Mouse (Mus musculus) gonadal fat pad, adult 2 months (tissue): Measurements from ENCODE around the gene Epsti1. TPM values are rescaled to one million over a fixed set of nuclear protein-coding genes. Genes with fewer than 3 reads are reported as not detected.

Experiments used
- DNase-seq: peaks from one replicate; pipeline ENCODE4 v3.0.0-alpha.2; 2012; ENCODE audit warnings: low read depth
- polyA plus RNA-seq: library from polyadenylated mRNA; depleted of rRNA; stranded (reverse); fragments of >200 nt; gene quantifications from 2 replicates; pipeline ENCODE4 v1.2.3, GENCODE M21; 2012

Epsti1 gene
- polyA plus RNA-seq, 1 experiment, result 1.8 TPM

DNA sequence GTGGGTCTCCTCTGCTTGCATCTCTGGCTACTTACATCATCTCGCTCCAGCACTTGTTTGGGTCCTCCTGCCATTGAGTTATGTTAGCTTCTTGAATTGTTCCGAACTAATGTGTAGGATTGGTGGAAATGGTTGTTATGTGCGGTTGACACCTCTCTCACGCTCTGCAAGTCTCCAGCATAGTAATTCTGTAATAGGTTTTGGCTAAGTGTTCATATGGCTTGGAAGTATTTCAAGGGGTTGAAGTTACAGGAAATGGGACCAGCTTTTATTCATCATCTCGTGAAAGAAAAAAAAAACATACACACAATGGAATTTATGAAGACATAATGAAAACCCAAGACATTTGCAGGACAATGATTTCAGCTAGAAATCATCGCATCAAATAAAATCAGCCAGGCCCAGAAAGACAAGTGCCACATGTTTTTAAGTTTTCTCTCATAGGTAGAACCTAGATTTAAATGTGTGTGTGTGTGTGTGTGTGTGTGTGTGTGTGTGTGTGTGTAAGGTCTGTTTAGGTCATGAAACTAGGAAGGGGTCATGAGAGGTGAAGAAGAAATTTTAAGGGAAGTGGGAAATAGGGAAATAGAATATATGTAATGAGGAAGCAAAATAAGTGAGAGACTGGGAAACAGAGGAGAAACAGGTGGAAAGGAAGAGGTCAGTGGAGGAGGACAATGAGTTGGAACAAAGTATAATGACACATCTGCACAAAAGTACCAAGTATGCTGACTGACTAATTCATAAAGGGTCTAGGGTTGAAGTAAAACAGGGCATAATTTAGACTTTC, 19.2 kb downstream of the Epsti1 start:
- no peak for DNase-seq

DNA sequence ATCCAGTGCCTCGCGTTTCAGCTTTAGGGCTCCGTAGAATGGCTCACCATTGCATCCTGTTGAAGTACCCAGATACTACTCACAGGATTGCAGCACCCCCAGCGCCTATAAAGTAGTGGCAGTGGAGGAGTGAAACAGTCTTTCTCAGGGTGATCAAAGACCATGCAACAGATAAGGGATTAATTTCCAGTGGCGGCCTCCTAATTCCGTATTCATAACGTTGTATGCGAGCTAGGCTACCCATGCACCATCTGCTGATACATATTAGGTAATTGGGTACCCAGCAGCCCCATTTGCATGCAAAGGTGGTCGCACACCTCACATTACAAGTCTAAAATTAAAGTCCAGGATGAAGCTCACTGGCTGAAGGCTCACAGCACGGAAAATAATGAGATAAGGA, 21.4 kb downstream of the Epsti1 start:
- DNase-seq, result no peak

DNA sequence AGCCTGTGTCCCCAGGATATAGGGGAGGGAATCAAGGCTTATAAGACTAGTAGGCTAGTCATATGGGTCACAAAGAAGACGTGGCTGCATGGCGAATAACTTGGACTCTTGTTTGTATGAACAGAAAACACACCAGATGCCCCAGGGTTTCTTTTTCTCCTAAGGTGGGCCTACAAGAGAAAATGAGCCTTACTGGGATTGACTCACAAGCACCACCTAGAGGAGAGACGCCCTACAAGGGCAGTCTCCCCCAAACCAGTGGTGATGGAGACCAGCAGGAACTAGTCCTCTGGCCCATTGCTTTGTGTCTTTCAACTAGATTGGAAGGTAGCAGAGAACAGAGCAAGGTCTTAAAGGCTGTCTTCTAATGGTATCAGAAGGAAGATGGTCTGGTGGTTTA, 22.7 kb downstream of the Epsti1 start:
- DNase-seq, result no peak

DNA sequence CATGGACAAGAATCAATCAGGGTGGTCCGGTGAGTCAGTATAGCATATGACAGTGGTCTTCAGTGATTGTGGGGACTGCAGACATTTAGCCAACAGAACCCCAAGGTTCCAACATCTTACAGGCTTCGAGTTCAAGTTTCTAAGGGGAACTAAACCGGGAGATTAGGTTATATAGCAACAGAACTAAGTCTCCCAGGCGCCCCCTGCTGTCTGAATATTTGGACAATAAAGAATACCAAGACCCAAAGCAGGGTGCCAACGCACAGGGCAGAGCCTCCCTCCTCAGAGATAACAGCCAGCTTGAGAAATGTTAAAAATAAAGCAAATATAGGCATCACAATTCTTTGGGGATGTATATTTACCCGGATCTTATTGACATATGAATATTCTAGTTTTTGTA, 24.0 kb downstream of the Epsti1 start:
- no peak for DNase-seq

DNA sequence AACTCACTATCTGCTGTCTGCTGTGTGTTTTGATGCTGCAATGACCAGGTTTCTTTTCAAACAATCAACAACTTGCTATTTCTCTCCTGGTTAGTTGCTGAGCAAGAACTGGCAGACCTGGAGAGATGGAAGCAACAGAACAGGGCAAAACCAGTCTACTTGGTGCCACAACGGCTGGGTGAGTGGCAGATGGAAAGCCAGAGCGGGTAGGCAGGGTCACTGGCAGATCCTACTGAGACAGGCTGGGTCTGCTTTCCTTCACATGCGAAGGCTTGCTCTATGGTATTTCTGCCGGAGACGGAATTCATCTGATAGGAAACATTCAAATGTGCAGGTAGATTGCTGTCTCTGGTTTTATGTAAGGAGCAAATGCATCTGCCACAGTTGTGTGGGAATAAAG, 24.6 kb downstream of the Epsti1 start:
- DNase-seq, result no peak

DNA sequence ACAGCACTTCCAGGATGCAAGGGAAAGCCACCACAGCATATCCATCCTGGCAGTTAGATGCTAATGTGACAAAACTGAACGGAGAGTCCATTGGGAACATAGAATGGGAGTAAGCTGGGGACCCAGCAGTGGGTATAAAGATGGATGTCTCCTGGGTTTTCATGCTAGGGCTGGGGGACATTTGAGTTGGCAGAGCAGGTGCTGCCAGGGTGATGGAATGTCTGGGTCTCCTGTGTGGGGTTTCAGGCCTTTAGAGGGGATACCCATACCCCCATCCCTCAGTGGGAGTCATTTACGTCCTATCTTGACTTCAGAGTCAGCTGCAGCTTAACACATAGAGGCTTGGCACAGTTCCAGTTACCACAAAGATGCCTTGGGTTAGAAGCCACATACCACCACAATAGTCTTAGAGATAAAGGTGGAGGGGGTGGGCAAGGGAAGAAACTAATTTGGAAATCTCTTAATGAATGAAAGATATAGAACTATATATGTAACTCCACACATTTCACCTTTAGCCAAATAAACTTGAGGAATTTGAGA, 25.2 kb downstream of the Epsti1 start:
- no peak for DNase-seq

DNA sequence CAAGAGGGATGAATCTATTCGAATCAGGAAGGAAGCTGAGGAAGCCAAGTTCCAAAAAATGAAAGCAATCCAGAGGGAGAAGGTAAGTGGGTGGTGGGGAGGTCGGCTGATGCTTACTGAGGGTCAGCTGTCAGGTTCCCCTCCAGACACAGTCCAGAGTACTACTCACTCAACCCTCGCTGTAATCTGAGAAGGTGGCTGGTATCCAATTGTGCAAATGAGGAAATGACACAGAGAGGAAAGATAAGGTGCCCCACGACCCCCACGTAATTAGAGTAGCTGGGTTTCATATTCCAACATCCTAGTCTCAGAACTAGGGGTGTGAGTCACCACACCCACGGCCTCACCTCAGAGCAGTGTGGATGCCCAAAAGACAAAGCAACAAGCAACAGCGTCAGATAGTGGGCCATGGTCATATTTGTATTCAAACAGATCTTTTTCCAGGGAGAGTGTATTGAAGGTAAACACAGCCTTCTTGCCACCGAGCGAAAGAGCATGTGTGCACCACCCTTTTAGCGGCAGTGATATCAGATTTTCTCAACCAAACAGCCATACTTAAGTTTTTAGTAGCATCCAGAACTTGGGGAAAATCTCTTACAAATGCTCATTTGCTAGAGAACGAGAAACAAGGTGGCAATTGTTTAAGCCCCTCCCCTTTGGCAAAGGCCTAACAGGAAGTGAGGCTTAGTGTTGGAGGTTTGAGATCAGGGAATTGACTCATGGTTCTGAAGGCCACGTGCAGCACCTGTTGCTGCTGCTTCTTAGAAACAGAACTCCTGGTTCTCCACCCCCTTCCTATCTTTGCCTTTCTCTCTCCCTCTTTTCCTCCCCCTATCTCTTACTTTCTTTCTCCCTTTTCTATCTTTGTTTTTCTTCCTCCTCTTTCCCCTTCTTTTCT, 28.4 kb downstream of the Epsti1 start:
- DNase-seq, result no peak

DNA sequence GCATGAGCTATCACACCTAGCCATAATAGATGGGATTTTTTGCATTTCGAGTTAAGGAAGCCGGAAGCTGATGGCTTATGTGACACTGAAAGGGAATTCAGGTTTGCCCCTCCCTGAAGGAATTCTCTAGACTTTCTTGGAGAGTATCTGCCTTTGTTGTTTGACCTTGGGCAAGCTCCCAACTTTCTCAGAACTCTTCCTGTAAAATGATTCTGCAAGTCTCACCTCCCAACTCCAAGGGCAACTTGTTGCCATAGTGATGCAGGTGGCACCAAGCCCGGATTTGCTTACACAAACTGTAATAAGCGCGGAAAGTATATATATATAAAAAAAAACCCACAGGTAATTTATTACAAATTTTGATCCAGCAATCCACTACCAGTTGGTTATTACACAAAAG, 29.2 kb downstream of the Epsti1 start:
- DNase-seq, result no peak

DNA sequence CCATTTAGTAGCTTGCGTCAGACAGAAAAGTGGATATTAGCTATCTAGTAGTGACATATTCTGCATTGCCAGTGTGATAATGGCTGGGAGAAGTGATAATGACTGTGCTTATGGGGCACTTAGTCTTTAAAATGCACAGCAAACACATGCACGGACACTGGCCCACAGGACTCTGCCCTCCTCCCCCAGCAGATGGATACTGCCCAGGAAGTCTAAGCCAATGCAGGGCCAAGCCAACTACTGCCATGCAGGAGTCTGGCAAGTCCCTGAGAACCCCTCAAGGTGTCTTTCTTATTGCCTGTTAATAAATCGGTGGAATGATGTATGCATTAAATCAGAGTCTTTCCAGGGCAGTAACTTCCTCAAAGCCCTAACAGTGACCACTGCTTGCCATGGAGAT, 30.4 kb downstream of the Epsti1 start:
- no peak for DNase-seq

DNA sequence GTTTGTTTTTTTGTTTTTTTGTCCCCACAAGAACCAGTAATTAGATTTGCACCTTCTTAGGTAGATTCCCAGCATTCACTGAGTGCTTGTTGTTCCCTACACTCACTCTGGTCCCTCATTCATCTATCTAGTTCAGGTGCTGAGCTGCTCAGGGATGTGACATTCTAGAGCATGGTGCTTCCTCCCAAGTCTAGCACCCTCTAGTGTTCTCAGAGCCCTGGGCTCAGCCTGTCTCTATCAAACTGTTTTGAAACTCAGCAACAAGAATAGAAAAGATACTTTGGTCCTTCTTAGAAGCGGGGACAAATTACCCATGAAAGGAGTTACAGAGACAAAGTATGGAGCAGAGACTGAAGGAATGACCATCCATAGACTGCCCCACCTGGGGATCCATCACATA, 37.1 kb downstream of the Epsti1 start:
- no peak for DNase-seq

DNA sequence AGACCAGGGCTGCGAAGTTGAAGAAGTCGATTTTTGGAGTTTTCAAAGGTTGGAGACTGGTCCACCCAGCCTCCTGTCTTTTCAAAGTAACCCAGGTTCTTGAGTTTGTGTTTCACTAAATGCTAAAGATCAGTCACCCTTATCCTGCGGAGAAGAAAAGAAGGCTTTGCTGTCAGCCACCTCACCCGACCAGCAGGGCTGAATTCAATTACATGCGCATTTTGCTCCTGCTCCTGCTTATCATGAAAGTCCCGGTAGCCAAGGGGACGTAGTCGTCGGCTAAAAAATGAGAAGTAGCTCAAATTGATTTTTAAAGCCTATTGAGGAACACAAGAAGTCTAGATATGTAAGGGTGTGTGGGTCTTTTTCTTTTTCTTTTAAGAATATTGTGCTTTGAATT, 38.2 kb downstream of the Epsti1 start:
- DNase-seq, result no peak

DNA sequence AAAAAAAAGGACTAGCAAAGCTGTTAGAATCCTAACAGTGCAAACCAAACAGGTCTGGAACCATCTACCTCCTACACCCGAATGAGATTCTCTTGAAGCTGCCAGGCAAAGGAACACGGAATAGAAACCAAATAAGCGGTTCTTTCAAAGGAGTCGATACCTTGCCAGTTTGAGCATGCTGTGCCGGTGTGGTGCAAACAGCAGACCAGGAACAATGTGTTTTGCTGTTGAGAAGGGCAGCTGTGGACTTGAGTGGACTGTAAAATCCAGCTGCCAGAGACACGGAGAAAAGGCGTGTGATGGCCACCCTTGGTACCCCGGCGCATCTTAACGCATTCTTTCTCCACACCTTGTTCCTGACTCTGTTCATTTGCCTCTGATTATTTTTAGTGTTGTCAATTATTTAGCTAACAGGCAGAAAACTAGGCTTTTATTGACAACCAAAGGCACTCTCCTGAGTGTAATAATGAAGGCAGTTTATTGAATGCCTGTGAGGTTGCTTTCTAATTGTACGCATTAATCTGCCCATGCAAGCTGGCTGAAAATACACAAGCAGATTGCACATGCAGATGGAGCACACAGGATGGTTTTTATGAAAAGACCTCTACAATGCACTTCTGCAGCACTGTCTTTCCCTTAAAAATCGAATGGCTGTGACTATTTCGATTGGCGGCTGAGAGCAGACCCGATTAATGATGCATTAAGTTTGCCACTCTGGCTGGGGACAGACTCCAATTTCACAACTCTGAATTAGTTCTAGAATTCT, 38.9 kb downstream of the Epsti1 start:
- DNase-seq, result no peak

DNA sequence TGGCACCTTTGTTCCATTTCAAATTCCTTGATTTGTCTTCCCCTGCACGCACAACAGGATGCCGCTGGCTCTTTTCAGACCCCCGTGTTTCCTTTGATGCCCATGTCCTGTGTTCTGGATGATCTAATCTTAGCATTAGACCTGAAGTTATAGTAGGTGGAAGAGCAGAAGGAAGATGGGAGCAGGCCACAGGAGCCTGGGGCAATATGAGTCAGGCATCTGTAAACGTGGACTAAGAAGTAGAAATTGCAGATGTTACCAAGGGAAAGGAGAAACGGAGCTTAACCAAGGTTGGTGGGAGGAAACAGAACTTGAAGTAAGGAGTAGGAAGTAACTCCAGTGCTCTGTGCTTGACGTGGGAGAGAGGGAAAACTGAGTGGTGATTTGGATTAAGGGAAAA, 57.7 kb downstream of the Epsti1 start:
- DNase-seq, result no peak

DNA sequence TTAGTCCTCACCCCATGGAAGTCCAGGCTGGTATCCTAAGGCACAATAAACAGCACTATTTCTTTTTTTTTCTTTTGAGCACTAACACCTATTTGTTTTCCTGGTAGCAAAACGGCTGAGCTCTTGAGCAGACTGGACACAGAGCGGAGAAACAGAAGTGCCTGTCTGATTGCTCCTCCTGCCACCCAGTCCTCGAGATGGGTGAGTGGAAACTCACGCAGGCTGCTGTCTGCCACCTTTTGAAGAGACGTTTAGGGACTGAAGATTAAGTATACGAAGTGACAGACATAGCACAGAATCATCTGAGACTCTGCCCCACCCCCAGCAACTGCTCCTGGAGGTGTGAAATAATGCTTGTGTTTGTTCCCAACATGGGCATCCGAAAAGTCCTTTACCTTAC, 59.5 kb downstream of the Epsti1 start:
- DNase-seq, result no peak

DNA sequence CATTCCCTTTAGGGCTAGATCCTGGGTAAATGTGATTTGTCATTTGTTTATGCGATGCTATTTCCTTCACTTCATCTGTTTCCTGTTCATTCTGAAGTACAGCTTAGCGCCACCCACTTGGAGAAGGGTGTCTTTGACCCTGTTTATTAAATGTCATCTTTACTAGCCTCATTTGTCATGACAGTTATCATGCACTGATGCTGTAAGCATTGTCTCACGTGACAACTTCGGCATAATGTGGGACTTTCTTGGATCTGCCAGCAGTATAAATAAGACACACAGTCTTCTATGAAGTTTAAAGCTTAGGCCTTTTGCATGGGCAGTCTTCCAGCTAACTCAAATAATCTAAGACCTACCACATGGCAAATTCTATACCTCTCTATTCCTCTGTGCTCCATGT, 67.3 kb downstream of the Epsti1 start:
- DNase-seq, result no peak

DNA sequence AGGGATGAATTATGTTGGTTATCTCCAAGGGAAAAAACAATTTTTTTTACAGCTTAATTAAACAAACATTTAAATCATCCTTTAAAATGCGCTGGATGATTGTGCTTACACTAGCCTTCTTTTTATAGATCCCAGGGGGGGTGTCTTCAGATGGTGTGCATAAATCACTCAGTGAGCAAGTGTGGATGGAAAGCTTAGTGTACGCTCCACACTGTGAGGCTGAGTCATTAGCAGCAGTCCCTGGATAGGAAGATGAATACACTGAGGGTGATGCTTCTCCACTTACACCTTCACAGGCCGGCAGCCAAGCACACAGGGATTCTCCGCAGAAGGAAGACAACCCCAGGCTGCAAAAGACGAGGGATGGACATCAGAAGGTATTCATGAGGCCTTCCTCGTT, 70.2 kb downstream of the Epsti1 start:
- no peak for DNase-seq

DNA sequence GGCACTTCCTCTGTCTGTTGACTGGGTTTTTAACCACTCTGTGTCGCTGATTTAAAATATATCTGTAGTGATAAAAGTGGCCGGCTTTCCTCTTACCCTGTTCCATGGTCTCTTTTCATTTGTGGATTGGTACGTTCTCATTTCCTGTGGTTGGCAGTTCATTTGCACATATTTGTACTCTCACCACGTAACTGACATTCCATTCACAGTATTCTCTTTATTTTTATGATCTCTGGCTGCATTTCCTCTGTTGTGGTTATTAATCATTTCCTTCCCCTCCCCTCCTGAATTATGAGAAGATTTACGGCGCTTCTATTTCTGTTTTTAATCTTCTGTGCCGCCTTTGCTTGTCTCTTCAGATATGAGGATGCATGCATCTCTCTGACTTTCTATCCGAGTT, 71.7 kb downstream of the Epsti1 start:
- DNase-seq, result no peak

DNA sequence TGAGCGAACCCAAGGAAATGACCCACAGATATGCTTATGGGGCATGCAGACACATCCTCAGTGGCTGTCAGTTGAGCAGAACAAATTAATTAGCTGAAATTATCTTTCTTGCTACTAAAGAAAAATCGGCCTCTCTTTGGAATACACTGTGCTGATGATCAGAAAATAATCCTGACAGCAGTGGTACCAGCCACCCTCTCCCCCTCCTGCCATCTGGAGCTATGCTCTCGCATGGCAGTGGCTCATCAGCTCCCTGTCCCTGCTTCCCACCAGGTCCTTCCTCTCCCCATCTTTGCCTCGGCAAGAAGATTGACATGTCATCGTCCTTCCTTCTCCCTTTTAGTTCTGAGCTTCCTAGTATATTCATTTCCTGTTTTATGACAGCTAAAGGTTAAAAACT, 77.5 kb downstream of the Epsti1 start:
- DNase-seq, result no peak

DNA sequence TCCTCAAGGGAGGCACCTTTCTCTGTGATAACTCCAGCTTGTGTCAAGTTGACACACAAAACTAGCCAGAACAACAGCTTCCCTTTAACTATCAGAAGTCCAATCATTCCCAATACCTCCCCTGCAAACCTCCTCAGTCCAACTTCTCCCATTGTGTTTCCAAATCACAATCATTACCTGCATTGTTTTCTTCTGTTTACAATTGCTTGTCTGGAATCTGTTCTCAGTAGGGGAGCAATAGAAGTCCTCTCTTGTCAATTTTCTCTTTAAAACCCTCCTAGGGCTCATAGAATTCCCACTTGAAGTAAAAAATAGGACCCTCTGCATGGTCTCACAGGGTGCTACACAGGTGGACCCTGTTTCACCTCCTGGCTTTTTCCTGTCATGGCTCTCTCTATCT, 93.7 kb downstream of the Epsti1 start:
- no peak for DNase-seq

DNA sequence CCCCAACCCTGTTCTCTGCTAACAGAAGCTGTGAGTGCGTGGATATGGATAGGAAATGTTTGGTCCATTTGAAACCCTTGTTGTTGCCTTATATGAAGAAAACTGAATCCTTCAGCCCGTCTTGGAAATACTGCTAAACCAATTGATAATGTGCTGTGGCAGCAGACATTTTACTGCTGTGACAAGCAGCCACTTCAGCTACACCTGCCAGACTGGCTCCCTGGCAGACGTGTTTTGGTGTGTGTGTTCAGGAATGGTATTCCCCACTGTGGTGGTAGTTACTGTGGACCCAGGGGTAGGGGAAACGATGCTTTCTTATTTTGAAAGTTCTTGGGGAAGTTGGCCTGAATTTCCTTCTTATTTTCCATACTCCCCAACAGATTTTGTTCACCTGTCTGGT, 100.4 kb downstream of the Epsti1 start:
- no peak for DNase-seq

DNA sequence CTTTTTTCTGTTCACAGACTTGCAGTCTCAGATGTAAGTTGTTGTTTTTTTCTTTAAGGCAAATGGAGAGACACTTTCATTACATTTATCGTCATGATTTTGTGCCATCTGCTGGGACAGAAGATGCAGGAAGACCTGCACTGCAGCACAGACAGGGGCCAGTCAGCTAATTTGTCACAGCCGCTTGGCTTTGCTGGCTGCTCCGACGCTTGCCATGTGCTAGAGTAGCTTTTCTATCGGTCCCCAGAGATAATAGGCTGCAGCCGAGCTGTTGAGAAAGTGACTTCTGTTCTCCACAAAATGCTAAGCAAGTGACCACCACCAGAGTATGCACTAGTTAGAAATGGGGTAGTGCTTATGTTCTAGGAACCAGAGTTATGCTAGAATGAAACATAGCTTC, 104.0 kb downstream of the Epsti1 start:
- DNase-seq, result no peak

DNA sequence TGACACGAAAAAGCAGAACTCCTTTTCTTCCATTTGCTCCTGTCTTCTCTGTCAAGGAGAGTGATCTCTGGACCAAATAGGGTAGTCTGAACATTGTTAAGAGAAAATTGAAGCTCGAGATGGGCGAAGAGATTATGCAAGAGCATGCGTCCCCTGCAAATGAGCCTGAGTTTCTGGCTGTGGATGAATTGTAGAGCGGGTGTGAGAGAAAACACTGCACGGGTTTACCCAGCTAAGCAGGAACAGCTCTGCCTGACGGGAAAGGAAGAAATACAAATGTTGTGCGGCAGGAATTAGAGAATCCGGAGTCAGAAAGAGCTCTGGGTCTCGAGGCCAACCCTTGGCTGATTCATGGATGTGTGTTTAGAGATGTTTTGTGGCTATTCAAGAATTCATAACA, 107.8 kb downstream of the Epsti1 start:
- no peak for DNase-seq
